Mouse (Mus musculus) liver, embryonic 13.5 days (tissue): Measurements from ENCODE around the gene Kcnn4. TPM values are rescaled to one million over a fixed set of nuclear protein-coding genes. Genes with fewer than 3 reads are reported as not detected.

Experiments
- ATAC-seq: fragments of 200-750 bp; cut with Nextera tagmentation; 2 replicates; pipeline ENCODE4 v1.8.0; 2017; ENCODE audit warnings: low read depth, mild to moderate bottlenecking, moderate number of reproducible peaks, moderate library complexity
- DNase-seq: peaks from one replicate; pipeline ENCODE4 v3.0.0; 2022
- H3K27ac ChIP-seq: fragments of 300-500 bp; sonication (generic); 2 replicates; pipeline ENCODE4 v1.5.1; 2015; ENCODE audit warnings: moderate library complexity, mild to moderate bottlenecking, inconsistent platforms
- H3K27me3 ChIP-seq: fragments of 300-500 bp; sonication (generic); 2 replicates; pipeline ENCODE4 v1.6.1; 2015; ENCODE audit warnings: mild to moderate bottlenecking, inconsistent platforms
- H3K36me3 ChIP-seq: fragments of 300-500 bp; sonication (generic); 2 replicates; pipeline ENCODE4 v1.6.1; 2015; ENCODE audit warnings: mild to moderate bottlenecking, inconsistent platforms
- H3K4me1 ChIP-seq: fragments of 300-500 bp; sonication (generic); replicated peaks from 2 replicates; pipeline ENCODE4 v1.6.1; 2015; ENCODE audit warnings: inconsistent platforms
- H3K4me2 ChIP-seq: fragments of 300-500 bp; sonication (generic); 2 replicates; pipeline ENCODE4 v1.6.1; 2015; ENCODE audit warnings: inconsistent platforms, mild to moderate bottlenecking, moderate library complexity
- H3K4me3 ChIP-seq: fragments of 300-500 bp; sonication (generic); replicated peaks from 2 replicates; pipeline ENCODE4 v1.5.1; 2015; ENCODE audit warnings: mild to moderate bottlenecking, inconsistent platforms
- H3K9ac ChIP-seq: fragments of 300-500 bp; sonication (generic); 2 replicates; pipeline ENCODE4 v1.6.1; 2015; ENCODE audit warnings: mild to moderate bottlenecking, inconsistent platforms
- H3K9me3 ChIP-seq: fragments of 300-500 bp; sonication (generic); replicated peaks from 2 replicates; pipeline ENCODE4 v1.6.1; 2016; ENCODE audit warnings: inconsistent platforms
- WGBS: fragments of 180-500 bp; shearing (Covaris S2); methylation state at CpG from one replicate; pipeline ENCODE4 v1.1.7; 2015; ENCODE audit not compliant: insufficient replicate concordance; 5-methylcytosine and 5-hydroxymethylcytosine counted together
- polyA plus RNA-seq: library from polyadenylated mRNA; unstranded; fragments of >200 nt; fragmentation: Nextera tagmentation; extraction: Ambion mirVana; gene quantifications from 2 replicates; pipeline ENCODE4 v1.2.1, GENCODE M21; 2015

Gene Kcnn4
- polyA plus RNA-seq, 1 experiment from 2014 or later = 128 TPM

DNA sequence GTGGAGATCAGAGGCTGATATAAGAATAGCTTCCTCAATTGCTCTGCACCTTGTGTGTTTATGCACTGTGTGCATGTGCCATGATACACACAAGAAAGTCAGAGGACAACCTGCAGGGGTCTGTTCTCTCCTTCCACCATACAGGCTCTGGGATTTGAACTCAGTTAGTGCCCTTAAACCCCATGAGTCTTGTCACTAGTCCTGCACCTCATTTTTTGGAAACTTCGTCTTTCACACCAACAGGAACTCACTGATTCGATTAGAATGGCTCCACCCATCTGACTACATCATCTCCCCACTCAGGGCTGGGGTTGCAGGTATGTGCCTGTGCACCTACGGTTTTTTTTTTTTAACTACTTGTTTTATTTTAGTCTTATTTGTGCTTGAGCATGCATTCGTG lies 1.8 kb upstream of the Kcnn4 start:
- WGBS = 45% methylated on average over 4 of the region's 4 CpGs
- DNase-seq (no peak), ATAC-seq (no peak)
- peaks cover 7% of the 10 kb centered on the region for H3K36me3 ChIP-seq
- H3K27ac ChIP-seq = peak overlapping the region; percentile 100
- H3K4me3 ChIP-seq = no peak overlapping the region
- H3K9ac ChIP-seq = 0 out of 2 replicates have a peak overlapping the region, but pooled peaks have one; percentile 26
- H3K4me2 ChIP-seq = no peak overlapping the region
- H3K27me3 ChIP-seq = no peaks in the 10 kb centered on the region
- peaks cover 72% of the 10 kb centered on the region for H3K4me1 ChIP-seq
- no peaks in the 10 kb centered on the region for H3K9me3 ChIP-seq

DNA sequence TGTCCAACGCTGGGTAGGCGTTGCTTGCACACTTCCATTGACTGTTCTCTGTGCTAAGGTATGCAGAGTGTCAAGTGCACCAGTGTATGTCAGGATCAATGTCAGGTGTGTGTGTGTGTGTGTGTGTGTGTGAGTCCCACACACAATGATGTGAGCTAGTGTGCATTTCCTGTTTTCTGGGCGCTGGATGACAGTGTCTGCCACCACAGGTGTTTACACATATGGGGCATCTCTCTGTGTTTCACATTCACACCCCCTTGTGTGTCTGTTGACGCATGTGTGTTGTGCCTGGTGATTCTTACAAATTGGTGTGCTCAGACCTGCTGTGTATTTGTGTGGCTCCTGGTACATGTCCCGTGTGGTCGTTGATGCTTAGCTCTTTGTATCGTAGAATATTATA lies 1.1 kb upstream of the Kcnn4 start:
- Histone ChIP-seq H3K27ac (peak overlapping the region; percentile 100), H3K27me3 (no peaks in the 10 kb centered on the region), H3K4me2 (peak overlapping the region; percentile 98), H3K36me3 (peaks cover 14% of the 10 kb centered on the region), H3K4me1 (peaks cover 74% of the 10 kb centered on the region), H3K9ac (peak overlapping the region; percentile 100), H3K4me3 (peak overlapping the region; percentile 96; the same call in 1 of the 2 replicates), H3K9me3 (no peaks in the 10 kb centered on the region)
- no peak for DNase-seq
- 80% methylated on average over 7 of the region's 7 CpGs for WGBS
- ATAC-seq = no peak

DNA sequence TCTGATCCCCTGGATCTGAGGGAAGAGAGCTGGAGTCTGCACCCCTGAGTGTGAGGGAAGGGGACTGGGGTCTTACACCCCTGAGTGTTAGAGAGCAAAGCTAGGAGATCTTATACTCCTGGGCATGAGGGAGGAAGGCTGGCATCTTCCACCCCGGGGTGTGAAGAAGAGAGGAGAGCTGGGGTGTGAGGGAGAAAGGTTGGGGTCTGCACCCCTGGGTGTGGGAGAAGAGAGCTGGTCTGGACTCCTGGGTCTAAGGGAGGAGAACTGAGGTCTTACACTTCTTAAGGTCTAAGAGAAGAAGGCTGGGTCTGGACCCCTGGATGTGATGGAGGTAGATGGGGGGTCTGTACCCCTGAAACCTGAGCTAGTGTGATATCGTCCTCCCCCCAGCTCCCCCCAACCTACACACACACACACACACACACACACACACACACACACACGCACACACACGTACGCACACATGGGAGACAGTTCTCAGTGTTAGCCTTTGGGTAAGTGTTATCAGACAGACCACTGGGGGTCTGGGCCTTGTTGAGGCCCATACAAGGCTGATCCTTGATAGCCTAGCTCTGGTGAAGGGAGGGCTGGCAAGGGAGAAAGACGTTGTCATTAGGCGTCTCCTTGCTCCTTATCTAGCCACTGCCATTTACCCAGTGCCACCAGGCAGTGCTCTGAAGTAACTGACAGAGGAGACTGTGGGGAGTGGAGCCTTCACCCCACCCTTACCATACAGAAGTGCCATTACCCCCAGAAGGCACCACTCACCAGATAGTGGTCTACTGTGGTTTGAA lies 1.1 kb downstream of the Kcnn4 start:
- peak overlapping the region; percentile 98 for H3K4me2 ChIP-seq

DNA sequence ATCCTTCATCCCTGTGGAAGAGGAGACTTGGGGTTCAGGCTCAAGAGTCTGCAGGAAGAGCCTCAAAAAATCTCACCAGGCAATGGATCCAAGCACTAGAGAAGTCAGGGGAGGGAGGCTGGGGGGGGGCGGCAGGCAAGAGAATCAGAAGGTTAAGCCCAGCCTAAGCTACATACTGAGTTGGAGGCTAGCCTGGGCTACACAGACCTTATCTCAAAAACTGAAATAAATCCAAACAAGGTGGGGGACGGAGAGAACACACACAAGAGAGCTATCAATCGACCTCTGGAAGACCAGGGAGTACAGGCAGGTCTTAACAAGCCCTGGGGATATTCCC lies 1.7 kb downstream of the Kcnn4 start:
- DNase-seq (no peak), ATAC-seq (no peak)
- H3K4me2 ChIP-seq = peak overlapping the region; percentile 98
- no peaks in the 10 kb centered on the region for H3K27me3 ChIP-seq
- H3K4me3 ChIP-seq = peak overlapping the region; percentile 96
- H3K9ac ChIP-seq = peak overlapping the region; percentile 100
- WGBS = 12% methylated on average over 3 of the region's 3 CpGs
- H3K9me3 ChIP-seq = no peaks in the 10 kb centered on the region
- H3K4me1 ChIP-seq = peaks cover 75% of the 10 kb centered on the region
- peak overlapping the region; percentile 100 for H3K27ac ChIP-seq
- peaks cover 41% of the 10 kb centered on the region for H3K36me3 ChIP-seq

More for the DNA sequence above, 1.1 kb downstream of the Kcnn4 start:
- peak overlapping the region; percentile 100 for H3K9ac ChIP-seq
- H3K36me3 ChIP-seq = peaks cover 36% of the 10 kb centered on the region
- DNase-seq = peak; percentile 75
- peak; percentile 87 for ATAC-seq
- 7% methylated on average over 7 of the region's 7 CpGs for WGBS
- no peaks in the 10 kb centered on the region for H3K27me3 ChIP-seq
- H3K9me3 ChIP-seq = no peaks in the 10 kb centered on the region
- peaks cover 75% of the 10 kb centered on the region for H3K4me1 ChIP-seq
- peak overlapping the region; percentile 96 for H3K4me3 ChIP-seq
- H3K27ac ChIP-seq = peak overlapping the region; percentile 100

DNA sequence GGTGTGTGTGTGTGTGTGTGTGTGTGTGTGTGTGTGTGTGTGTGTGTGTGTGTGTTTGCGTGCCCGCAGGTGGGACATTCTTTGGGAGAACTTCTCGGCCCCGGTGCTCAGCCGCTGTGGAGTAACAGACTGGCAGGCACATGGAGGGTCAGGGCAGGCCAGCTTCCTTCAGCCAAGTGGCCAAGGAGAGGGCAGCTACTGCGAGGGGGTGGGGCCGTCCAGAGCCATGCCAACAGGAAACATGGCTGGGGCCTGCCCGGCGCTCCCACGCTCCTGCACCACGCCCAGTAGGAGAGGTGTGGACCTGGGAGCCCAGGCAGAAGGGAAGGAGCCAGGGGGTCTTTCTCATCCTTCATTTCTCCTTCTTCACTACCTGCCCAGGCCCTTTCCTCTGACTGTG lies 2.2 kb downstream of the Kcnn4 start:
- Histone ChIP-seq H3K27me3 (0 out of 2 replicates have a peak, but pooled peaks cover 2% of the 10 kb centered on the region), H3K4me3 (peak overlapping the region; percentile 96), H3K9ac (peak overlapping the region; percentile 100), H3K9me3 (no peaks in the 10 kb centered on the region), H3K27ac (peak overlapping the region; percentile 100), H3K4me2 (peak overlapping the region; percentile 98), H3K36me3 (peaks cover 43% of the 10 kb centered on the region), H3K4me1 (peaks cover 74% of the 10 kb centered on the region)
- DNase-seq (peak; percentile 60), ATAC-seq (peak; percentile 29)
- WGBS = 23% methylated on average over 7 of the region's 11 CpGs

DNA sequence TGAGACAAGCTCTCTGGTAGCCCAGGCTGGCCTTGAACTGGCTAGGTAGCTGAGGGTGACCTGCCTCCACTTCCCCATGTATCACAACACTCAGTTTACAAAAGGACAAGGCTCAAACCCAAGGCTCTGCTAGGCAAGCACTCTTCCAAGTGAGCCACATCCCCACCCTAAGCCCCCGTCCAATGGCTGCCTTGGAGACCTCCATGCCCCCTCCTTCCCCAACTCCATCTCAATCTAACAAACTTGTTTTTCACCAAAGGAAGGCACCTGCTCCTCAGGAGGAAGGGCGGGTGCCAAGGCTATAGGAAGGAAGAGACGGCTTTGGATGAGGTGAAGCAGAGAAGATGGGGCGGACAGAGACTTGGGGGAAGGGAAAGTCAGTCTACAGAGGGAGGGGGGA lies 2.7 kb downstream of the Kcnn4 start:
- H3K9me3 ChIP-seq = no peaks in the 10 kb centered on the region
- DNase-seq = no peak
- no peak for ATAC-seq
- peaks cover 48% of the 10 kb centered on the region for H3K36me3 ChIP-seq
- 0 out of 2 replicates have a peak, but pooled peaks cover 5% of the 10 kb centered on the region for H3K27me3 ChIP-seq
- H3K4me1 ChIP-seq = peaks cover 74% of the 10 kb centered on the region
- H3K4me3 ChIP-seq = peak overlapping the region; percentile 96
- H3K27ac ChIP-seq = peak overlapping the region; percentile 100
- WGBS = 12% methylated on average over 4 of the region's 4 CpGs
- peak overlapping the region; percentile 98 for H3K4me2 ChIP-seq
- peak overlapping the region; percentile 100 for H3K9ac ChIP-seq

DNA sequence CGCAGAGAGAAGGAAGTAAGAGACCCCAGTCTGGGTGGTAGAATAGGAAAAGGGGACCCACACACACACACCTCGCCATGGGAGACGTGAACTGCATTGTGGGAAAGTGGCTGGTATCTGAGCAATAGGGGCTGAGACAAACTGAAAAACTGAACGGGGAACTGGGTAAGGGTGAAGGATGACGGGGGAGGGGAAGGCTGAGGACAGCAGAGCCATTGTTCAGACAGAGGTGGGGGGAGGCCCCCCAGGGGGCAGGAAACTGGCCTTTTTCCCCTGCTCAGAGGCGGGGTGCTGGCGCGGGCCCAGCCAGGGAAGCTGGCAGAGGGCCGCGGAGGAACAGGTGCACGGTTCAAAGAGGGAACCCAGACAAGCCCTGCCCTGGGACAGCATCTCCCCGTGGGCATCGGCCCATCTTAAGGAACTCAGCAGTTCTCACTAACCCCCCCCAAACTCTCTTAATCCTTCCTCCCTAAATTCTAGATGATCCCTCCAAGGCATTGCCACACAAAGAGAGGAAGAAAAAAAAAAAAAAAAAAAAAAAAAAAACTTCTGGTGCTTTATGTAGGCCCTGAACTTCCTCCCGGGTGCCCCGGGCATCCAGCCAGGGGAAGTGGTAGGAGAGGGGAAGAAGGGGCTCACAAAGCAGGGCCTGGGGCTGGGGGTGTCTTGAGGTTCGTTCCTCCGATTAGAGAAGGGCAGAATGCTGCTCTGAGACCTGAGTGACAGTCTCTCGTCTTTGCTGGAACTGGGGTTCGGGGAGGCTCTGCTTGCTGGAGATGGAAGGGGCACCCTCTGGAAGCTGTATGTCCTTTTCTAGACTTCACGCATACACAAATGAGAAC lies 3.7 kb downstream of the Kcnn4 start:
- Histone ChIP-seq H3K4me3 (peak overlapping the region; percentile 96), H3K4me2 (peak overlapping the region; percentile 98), H3K9ac (peak overlapping the region; percentile 100), H3K27me3 (0 out of 2 replicates have a peak, but pooled peaks cover 5% of the 10 kb centered on the region), H3K27ac (peak overlapping the region; percentile 100), H3K36me3 (peaks cover 57% of the 10 kb centered on the region), H3K4me1 (peaks cover 74% of the 10 kb centered on the region), H3K9me3 (no peaks in the 10 kb centered on the region)
- no peak for DNase-seq
- 19% methylated on average over 20 of the region's 20 CpGs for WGBS
- no peak for ATAC-seq

DNA sequence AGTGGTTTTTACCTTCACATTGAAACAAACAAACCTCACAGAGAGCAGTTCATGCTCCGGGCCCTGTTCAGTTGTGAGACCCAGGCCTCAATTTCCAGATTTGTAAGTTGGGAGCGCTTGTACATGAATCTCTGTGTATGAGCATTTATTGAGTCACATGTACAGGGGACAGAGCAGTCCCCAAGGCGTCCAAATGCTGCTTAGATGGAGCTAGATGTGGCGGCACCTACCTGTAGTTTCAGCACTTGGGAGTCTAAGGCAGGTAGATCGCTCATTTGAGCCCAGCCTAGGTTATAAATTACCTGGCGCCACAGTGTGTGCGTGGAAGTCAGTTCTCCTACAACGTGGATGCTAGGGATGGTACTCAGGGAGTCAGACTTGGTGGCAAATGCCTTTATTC lies 6.4 kb downstream of the Kcnn4 start:
- Histone ChIP-seq H3K27ac (peak overlapping the region; percentile 100), H3K27me3 (0 out of 2 replicates have a peak, but pooled peaks cover 5% of the 10 kb centered on the region), H3K4me2 (peak overlapping the region; percentile 98), H3K4me1 (peaks cover 91% of the 10 kb centered on the region), H3K36me3 (peaks cover 84% of the 10 kb centered on the region), H3K9me3 (no peaks in the 10 kb centered on the region), H3K4me3 (peak overlapping the region; percentile 68), H3K9ac (peak overlapping the region; percentile 100)
- ATAC-seq (no peak), DNase-seq (no peak)
- WGBS = 56% methylated on average over 8 of the region's 8 CpGs

DNA sequence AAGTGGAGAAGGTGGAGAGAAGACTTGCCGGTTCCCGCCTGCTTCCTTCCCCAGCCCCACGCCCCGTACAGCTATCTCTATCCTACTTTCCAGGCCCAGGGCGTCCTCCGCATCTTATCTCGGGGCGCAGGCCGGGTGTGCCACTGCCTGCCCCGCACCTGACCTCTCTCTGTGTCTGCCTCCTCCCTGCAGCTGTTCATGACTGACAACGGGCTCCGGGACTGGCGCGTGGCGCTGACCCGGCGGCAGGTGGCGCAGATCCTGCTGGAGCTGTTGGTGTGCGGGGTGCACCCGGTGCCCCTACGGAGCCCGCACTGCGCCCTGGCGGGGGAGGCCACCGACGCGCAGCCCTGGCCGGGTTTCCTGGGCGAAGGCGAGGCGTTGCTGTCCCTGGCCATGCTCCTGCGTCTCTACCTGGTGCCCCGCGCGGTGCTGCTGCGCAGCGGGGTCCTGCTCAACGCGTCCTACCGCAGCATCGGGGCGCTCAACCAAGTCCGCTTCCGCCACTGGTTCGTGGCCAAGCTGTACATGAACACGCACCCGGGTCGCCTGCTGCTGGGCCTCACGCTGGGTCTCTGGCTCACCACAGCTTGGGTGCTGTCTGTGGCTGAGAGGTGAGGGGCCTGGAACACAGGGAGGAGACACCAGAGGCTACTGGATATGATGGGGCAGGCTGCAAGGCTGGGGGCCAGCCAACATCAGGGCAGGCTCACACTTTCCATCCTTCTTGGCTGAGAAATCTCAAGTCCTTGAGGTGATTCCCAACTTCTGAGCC lies 7.2 kb downstream of the Kcnn4 start:
- Histone ChIP-seq H3K27ac (peak overlapping the region; percentile 100), H3K27me3 (0 out of 2 replicates have a peak, but pooled peaks cover 5% of the 10 kb centered on the region), H3K4me2 (peak overlapping the region; percentile 98), H3K9ac (peak overlapping the region; percentile 100), H3K4me3 (peak overlapping the region; percentile 68), H3K4me1 (peaks cover 99% of the 10 kb centered on the region), H3K9me3 (no peaks in the 10 kb centered on the region), H3K36me3 (peaks cover 93% of the 10 kb centered on the region)
- DNase-seq (peak; percentile 98), ATAC-seq (peak; percentile 96)
- 5% methylated on average over 49 of the region's 49 CpGs for WGBS

DNA sequence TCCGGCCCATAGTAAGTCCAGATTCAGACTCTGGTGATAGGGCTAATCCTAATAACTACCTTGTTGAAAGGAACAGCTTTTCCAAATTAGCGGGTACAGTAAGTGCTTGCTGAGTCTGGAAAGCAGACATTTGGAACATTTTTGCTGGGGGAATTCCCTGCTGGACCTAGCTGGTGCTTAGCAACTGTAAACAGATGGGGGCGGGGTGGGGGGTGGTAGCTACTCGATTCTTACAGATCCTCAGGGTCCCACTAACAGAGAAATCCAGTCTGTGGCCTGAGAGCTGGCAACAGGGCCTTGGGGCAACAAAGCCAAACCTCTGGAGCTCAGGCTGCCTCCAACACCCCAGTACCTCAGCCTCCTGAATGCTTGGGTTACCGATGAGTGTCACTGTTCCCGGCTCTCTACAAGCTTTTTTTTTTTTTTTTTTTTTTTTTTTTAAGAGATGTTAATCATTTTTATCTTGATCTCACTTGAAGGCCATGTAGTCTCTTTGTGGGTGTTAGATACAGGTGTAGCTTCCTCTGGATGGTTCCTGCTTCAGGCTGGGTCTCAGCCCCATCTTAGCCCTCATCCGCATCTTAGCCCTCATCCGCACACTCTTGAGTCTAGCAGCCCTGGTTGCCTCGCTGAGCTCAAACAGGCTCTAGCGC lies 8.1 kb downstream of the Kcnn4 start:
- no peak for ATAC-seq
- 0 out of 2 replicates have a peak, but pooled peaks cover 5% of the 10 kb centered on the region for H3K27me3 ChIP-seq
- peaks cover 99% of the 10 kb centered on the region for H3K4me1 ChIP-seq
- peak overlapping the region; percentile 100 for H3K27ac ChIP-seq
- peaks cover 95% of the 10 kb centered on the region for H3K36me3 ChIP-seq
- WGBS = 65% methylated on average over 10 of the region's 10 CpGs
- no peak for DNase-seq
- H3K9ac ChIP-seq = peak overlapping the region; percentile 98
- peak overlapping the region; percentile 98 for H3K4me2 ChIP-seq
- H3K9me3 ChIP-seq = no peaks in the 10 kb centered on the region
- H3K4me3 ChIP-seq = peak overlapping the region; percentile 68
